Mouse (Mus musculus): Measurements from ENCODE around the gene Il5.

Il5 gene

DNA sequence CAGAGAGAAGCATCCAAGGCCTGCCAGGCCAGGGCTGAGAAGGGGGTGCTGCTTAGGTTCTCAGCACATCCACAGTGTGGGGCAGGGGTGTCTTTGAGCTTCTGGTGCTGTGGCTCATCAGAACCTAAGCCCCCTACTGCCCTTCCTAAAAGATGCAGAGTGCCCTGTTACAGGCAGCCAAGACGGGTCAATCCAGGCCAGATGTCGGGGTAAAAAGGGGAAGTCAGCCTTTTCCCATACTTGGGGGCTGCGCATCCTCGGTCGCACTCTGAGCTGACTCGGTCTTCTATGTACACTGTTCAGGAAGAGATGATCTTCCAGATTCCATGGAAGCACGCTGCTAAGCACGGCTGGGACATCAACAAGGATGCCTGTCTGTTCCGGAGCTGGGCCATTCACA lies 51.9 kb downstream of the Il5 start:
- no peak for DNase-seq

GRCm38 (mm10) chr11:53773087-53773486 lies 52.5 kb downstream of the Il5 start, which contains the start of gene Gm17334:
Gene Gm17334 (minus strand): TSS chr11:53773187.
- DNase-seq, result no peak

GRCm38 (mm10) chr11:53773641-53774360 lies 53.2 kb downstream of the Il5 start:
- no peak for DNase-seq
